Mouse (Mus musculus) ovary, postnatal 10 days (tissue): ENCODE data around the gene Pkig.
A peak's percentile ranks its signal among the peaks of the same experiment; 100 is the strongest.

ENCODE experiments used
- DNase-seq: peaks from one replicate; pipeline ENCODE4 v3.0.0; 2022; ENCODE audit warnings: low spot score

Gene Pkig

DNA sequence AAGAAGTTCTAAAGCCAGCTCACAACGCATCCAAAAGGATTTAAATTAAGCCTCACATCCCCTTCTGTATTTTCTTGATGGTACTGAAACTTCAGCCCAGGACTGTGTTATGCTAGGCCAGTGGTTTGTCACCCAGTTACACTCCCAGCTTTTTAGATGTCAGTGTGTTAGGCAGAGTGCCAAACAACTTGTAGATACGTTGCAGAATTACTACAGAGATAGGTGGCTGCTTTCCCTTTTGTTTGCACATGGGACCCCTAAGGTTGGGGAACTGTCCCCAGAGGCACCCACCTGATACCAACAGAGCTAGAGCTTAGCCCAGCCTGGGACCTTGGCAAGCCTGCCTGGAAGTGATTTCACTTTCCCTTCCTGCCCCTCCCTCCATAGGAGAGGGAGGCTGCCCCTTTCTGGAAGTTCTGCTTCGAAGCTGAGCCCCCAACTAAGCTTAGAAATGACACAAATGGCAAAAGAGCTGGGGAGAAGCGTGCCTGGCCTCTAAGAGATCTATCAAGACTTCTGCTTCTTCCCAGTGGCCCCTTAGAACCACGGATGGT lies 52.5 kb downstream of the Pkig start:
- no peak for DNase-seq

DNA sequence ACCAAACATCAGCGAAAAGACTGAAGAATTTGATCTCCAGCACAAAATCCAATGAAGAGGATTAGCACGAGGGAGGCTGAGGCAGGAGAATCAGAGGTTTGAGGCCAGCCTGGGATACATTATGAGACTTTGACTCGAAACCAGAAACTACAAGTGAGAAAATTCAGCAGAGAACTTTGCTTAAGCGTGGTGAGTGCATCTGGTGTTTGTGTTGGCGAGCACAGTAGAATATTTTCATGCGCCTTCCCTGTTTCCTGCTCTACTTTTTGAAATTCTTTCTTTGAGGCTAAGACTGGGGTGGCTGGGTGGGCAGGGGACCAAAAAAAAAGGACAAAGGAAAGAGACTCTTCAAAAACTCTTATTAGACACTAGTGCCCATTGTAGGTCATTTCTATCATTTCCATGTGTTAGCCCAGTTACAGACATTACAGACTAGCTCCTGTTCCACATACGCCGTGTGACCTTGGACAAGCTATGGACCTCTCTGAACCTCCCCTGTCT lies 53.2 kb downstream of the Pkig start:
- DNase-seq = no peak

DNA sequence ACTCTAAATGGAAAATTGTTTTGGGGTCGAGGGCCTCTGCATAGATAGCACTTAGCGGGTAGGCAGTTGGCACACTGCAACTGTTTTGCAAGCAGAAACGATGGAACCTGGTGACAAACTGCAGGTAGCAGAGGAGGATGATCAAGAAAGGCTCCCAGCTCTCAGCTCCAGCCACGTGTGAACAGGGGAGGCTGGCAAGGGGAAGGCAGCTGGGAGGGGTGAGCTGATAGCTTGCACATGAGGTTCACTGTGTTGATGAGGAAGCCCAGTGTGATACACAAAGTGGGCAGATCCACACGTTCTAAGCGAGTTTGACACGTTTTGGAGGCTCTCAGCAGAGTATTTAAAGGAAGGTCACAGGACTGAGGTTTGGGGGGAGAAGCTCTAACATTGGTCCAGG lies 54.3 kb downstream of the Pkig start:
- no peak for DNase-seq

DNA sequence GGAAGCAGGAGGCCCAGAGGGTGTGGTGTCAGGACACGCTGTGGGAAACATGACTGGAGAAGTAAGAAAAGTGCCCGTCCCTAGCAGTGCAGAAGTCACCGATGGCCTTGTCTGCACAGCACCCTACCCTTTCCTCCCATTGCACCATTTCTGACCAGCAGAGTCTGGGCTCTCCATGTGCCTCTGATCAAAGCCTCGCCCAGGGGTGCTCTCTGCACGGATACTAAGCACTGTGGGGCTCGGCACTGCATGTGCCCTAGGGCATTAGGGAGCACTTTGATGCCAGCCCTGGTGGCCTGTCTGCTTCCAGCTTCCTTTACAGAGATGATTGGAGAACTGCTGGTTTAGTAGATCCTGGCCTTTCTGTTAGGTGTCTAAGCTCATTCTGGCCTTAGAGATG lies 54.7 kb downstream of the Pkig start:
- DNase-seq = no peak

DNA sequence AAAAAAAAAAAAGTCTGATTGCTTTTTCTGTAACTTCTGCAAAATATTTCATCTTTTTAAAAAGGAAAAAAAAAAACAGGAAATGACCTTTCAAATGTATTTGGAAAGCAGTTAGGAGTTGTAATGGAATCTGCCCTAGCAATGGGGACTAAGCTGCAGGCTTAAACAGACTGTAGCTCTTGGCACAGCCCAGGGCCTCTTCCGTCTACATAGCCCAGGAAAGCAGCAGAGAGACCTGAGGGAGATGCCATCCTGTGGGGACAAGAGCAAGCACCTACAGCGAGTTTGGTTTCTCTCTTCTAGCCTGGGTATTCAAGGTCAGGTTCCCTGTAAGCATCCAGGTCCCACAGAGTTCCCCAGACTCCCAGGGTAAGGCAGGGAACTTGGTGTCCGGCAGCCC lies 55.2 kb downstream of the Pkig start:
- DNase-seq = no peak

DNA sequence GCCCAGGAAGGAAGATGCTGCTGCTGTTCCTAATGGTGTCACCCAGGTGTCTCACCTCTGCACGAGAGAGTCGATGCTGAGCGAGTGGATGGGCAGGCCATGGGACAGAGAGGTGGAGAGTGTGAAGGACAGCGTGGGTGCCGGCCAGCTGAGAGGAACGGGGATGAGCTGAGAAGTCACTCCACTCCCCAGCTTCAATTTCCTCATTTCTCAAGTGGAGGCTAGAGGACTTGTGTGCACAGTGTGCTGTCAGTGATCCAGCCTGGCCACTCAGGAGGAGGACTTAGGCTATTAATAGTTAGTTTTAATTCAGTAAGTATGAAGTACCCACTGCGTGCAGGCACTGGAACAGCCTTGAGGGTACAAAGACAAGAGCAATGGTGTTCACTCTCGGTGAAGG lies 58.3 kb downstream of the Pkig start:
- no peak for DNase-seq

DNA sequence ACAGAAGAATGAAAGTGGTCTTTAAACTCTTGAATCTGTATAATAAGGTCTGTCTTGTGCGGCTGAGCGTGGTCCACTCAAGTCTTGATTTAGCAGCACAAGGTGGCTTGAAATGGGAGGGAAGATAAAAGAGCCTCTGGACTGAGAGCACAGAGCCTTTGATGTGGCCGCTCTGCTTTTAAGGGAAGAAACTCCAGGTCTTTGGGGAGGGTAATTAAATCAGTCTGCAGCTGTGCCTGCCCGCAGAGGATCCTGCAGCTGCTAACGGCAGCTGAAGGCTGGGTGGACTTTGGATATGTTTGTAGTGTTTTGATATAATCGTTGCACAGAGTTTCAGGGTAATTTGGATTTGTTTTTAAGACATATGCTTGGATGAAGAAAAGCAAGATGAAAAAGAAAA lies 58.7 kb downstream of the Pkig start:
- no peak for DNase-seq

DNA sequence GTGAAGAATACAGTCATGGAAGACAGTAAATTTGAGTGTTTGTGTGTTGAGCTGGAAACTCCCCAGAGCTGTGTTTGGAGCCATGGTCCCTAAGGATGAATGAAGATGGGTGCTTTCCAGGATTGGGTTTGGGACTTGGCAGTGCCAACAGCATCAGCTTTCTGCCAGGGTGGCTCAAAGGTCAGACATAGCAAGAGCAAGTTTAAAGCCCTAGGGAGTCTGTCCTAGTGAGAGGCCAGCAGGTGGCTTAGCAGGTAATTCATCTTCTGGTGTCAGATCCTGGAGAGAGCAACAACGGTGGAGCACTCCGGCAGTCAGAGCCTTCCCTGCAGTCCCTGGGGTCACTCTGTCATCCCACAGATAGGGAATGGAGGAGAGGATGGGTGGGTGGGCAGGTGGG lies 60.3 kb downstream of the Pkig start:
- no peak for DNase-seq

DNA sequence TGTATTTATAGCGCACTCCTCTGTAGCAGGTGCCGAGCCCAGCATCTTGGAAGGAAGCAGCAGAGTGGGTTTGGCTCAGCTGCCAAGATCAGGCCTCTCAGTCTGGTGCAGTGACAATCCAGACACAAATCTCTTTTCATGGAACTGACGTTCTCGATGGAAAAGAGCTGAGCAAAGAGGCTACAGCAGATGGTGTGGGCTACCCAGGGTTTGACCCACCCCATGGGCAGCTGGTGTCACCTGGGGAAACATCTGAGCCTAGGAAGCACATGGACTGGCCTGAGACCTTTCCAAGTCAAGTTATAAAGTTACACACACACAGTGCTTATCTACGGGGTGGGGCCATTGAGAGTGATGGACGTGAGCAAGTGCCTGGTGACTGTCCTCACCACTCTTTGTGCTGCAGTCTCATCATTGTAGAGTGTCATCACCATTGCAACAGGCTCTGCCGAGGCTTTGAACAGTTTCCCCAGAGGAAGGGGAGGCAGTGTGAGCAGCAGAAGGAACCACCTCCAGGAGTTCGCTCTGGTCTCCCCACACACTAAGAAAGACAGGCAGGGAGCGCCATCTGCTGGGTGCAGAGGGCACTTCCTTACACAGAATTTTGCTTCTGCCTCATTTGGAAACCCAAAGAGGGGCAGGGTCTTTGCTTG lies 60.9 kb downstream of the Pkig start:
- peak; percentile 59 for DNase-seq

DNA sequence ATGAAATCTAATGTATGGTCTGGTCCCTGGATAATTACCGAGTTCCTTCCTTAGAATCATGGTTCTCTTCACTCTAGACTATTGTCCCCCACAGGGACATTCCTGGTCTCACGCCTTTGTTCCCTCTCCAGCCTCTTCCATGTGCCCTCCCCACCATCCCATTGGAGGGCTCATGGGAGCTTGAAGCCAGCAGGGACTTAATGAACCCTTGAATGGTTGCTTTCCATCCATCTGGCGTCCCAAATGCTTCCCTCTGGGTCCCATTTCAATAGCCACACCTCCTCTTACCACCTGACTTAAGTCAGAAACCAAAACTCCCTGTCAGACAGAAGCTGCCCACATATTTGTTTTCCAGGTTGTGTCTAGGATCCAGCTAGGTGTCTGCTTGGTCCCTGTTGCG lies 61.4 kb downstream of the Pkig start:
- DNase-seq = no peak

DNA sequence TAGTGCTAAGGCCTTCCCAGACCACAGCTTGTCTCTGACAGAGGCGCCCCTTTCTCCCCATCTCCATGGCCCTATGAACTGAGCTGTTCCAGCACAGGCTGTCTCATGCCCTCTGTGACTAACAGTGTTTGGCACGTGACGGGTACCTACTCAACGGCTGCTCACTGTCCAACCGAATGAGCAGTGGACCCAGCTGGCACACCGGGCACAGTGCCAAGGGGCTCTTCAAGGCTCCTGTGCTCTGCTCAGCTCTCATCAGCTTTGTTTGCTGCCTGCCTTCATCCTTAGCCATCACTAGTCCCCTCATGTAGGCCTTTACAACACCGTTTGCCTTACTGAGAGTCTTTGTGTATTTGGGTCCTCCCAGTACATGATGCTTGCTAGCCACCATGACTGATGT lies 64.4 kb downstream of the Pkig start:
- DNase-seq = no peak

DNA sequence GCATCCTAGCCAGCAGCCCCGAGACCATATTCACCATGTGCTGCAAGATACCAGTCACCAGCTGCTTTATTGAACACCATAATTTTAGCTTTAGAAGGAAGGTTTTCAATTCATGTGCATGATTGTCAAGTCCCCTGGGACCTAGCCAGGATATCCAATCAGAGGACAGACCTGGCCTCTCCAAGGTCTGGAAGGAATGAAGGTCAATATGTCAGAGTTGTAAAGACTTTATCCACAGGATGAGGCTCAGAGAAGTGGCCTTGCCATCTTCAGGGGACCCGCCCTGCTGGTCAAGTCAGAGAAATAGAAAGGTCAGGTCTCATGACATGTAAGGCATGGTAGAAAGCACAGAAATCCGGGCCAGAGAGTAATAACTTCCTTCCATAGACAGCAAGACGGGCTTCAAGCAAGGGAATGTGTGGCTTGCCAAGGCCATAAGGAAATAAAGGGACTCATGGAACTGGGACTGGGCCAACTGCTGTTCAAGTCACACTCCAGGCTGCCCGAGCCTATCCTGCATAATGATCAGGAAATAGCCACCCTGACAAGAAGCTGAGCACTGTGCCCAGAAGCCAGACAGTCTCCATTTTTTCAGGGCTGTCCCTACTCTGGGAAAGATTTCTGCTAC lies 68.7 kb downstream of the Pkig start:
- no peak for DNase-seq

DNA sequence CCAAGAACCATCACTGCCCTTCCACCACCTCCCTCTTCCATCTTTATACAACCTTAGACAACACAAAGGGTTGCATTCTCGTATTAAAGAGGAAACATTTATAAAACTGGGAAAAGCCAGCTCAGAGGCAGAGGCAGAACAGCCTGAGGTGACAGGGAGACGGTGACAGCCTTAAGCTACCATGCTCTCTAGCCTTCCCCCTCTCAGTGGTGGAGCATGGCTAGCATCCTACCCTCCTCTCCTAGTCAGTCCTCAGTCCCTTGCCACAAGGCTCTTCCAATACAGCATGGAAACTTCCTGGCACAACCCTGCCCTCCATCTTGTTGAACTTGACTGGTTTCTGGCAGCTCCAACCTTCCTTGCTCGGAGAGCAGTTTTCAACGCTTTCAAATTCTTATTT lies 70.1 kb downstream of the Pkig start:
- no peak for DNase-seq

DNA sequence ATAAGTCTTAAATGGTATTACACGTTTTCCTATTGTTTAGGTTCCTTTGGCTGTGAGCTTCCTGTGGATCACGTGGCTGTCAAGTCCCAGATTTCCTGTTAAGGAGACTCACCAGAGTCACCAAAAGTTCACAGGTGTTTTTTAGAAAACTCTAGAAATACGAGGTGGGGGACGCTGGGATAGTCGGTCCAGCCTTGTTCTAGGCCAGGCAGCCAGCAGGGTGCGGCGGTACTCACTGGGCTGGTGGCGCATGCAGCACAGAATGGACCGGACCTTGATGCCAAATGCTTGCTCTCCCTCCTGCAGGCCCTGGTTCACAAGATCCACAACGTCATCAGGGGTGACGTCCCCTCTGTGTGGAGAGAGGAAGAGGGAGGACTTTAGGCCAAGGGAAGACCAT lies 73.8 kb downstream of the Pkig start:
- no peak for DNase-seq

DNA sequence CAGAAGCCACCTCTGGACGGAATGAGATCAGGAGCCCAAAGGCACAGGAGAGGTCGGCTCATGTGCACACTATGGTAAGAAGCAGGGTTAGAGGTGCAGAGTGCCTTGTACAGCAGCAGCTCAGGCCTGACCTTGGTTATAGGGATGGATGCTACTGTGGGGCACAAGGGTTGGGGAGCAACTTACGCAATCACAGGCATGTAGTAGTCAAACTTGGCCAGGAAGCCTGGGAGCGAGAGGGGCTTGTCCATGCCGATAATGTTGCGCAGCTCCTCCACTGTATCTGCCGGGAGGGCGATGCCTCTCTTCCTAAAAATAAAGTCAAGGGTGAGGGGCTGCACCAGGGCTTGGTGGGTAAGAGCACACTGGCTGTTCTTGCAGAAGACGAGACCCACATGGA lies 77.0 kb downstream of the Pkig start:
- no peak for DNase-seq

DNA sequence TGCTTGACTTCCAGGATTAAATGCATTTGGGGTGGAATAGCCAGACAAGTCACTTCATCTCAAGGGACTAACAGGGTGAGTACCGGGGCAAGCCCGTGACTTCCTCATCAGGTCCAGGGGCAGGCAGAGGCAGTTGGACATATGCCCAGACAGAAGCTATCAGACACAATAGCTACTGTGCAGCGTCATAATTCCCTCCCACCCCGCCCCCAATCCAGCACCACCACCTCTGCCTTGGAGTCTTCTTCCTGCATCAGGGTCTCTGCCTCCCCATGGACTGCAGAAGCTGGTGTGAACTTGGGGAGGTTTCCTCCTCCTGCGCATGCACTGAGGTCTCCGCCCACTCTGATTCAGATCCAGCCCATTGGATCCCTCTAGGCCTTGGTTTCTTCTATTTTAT lies 77.8 kb downstream of the Pkig start:
- DNase-seq = no peak

DNA sequence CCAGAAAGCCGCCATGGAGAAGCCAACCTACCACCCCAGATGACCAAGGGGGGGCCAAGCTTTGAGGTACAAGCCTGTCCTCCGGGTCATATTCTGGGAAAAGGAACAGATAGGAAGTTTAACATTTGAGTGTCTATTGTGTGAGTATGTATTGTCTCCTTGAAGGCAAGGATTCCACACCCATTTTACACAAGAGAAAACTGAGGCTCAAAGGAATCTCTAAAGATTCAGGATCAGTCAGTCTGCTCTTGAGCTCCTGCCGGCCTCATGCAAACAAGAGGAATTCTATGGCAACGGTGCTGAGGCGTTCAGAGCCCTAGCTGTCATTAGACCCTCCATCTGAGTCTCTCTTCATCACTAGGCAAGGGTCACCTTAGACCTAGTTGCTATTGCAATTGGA lies 84.5 kb downstream of the Pkig start:
- DNase-seq = no peak

DNA sequence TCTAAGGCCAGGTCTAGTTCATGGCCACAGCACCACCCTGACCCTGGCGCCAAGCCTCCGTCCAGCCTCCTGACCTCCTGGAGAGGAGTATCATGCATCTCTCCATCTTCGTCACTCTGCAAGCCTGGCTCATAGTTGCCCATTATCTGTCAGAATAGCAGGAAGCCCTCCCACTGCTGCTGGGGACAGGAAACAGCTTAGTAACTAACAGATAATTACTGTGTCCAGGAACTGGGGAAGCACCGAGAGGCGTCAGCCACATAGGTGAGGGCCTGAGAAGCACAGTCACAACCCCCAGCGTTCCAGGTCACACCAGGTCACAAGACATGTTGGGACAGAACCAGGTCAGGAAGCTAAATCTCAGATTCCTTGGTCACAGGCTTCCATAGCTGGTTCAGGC lies 85.2 kb downstream of the Pkig start:
- no peak for DNase-seq

DNA sequence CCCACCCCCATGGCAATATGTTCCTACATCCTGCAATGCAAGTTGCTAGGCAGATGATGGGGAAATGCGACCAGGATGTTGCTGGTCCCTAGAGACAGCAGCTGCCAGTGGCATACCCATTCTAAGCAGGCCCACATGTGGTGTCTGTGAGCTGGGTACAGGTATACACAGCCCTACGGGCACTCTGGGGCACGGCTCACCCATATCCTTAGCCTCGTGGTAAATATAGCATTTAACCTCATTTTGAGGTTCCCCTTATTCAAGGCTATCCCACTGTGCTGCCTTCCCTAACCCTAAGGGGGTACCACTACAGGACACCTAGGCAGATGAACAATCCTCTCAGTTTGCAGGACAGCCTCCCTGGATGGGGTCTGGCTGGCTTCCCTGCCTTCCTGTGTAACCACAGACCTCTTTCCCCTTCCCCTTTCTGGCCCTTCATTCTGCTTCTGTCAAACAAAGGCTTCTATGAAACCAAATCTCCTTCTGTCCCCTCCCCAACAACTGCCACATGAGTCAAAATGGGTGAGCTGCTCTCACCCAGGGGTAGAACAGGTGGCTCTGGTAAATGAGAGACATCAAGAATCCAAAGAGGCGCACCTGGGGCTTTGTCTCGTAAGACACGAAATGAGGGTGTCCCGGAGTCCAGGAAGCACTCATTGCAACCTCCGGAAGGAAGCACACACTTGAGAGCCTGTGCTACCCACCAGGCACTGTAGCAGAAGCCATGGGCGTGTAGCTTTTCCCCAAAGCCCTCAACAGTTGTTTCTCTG lies 86.8 kb downstream of the Pkig start:
- no peak for DNase-seq

DNA sequence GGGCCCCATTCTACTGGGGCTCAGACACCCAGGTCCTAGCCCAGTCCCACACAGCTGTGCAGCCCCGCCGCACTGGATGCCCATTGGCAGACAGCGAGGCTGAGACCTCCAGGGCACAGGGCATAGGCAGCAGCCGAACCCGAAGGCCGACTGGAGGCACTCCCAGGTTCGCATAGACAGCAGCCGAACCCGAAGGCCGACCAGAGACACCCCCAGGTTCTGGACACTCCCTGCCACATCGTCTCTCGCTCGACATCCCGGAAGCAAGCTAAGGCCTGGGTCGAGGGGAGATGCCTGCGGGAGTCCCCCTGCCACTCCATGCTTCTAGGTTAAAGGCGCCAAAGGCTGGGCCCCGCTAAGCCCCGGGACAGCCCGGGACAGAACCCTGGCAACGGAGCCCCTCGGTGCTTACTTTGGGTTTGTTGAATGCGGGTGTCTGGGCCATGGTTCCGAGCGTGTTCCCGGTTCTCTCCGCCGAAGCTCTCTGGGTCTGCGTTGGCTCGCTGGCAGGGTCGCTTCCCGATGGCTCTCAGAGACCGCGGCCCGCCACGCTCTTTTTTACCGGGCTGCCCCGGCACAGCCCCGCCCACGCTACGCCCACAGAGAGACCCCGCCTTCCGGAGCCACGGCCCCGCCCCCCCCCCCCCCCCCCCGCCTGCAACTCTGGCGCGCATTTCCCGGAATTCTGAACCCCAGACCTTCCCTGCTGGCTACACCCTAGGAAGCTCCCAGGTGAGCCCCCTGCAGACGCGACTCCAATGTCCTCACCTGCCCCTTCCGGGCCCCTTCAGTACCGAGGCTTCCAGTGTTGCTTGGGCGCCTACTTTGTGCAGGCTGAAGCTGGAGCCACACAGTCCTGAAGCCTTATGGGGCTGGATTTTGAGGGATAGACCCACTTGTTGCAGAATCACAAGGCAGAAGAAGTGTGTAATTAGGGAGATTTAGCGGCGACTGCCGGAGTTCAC lies 91.7 kb downstream of the Pkig start, which contains the start of gene Ada:
TSS of gene Ada (minus strand) at position 593 of the 965 bp plus-strand sequence.
- no peak for DNase-seq

DNA sequence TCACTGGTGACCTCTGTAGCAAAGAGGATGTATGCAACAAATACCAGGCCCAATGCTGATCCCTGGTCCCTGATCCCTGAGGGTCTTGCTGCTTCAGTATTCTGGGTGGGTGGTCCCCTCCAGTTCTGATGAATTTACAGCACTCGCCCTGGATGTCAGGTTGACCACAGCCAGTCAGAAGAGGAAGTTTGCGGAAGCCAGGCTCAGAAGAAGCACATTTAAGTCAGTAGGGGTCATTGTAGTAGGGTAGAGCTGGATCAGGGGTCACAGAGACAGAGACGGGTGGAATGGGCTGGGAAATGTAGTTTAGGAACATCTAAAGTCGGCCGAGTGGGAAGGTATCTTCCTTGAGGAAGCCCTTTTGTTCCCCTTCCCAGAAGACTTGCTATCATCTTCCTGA lies 96.0 kb downstream of the Pkig start:
- no peak for DNase-seq

DNA sequence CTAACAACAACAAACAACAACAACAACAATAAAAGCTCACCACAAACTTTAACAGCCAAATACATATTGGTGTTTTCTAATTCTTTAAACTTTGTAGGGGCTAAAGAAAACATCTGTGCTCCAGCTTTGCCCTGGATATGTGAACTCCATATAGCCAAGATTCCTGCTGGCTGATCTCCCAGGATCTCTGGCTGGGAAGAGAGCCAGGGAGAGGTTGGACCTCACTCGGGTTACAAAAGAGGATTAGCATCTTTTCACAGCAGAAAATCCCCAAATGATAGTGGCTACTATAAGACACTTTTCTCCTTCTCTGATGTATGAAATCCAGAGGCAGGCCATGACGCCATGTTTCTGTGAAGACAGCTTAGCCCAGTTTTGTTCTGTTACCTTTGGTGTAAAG lies 98.5 kb downstream of the Pkig start:
- DNase-seq = peak; percentile 47
